Mouse (Mus musculus) left cerebral cortex, postnatal 25 days (tissue): ENCODE data around the gene 4930438A08Rik. TPM values are rescaled to one million over a fixed set of nuclear protein-coding genes. Genes with fewer than 3 reads are reported as not detected.
A peak's percentile ranks its signal among the peaks of the same experiment; 100 is the strongest.
"Not testable (repeated sequence)": the region's sequence is repeated elsewhere in the genome, so short reads cannot be mapped to it uniquely, and the experiment has no call there.

Source experiments
- DNase-seq, 2 experiments: peaks; one replicate each; pipeline ENCODE4 v3.0.0; 2022; ENCODE audit warnings: low spot score in 2 of 2, mixed read lengths in 1 of 2
- intact Hi-C: fragments of 180-260 bp; cut with DNase I; formaldehyde crosslinking; loops from one replicate; pipeline ENCODE4 v1.15.1; 2025
- total RNA-seq, 2 experiments: library from RNA; stranded (reverse); gene quantifications; 2 replicates each; pipeline ENCODE4 v1.2.3; 2021

Gene 4930438A08Rik
- total RNA-seq, 2 experiments from 2014 or later: not detected

- no peak for DNase-seq
- intact Hi-C loops: no loop called here
Measured at GRCm38 (mm10) chr11:58268285-58268684, 6.3 kb upstream of the 4930438A08Rik start.

DNA sequence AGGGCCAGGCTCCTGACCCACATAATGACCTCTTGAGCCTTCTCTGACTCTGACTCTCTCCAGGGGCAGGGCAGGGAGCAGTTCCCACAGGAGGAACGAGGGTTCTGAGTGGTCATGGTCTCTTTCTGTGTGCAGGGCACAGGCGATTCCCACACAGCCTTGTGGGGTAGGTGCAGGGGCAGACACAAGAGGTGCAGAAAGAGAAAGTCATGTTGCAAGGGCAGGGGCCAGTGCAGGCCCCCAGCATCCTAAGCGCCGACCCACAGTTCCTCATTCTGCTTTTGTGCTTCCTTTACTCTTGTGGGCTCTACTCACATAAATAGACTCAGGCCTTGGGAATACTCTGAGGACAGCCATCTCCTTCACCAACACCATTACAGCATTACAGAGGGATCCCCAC, 1.2 kb downstream of the 4930438A08Rik start:
- intact Hi-C loops: loop anchor here (10.0 kb wide), 1 partner anchor 209 kb away; no protein-coding TSS in a partner anchor
- DNase-seq: no peak

DNA sequence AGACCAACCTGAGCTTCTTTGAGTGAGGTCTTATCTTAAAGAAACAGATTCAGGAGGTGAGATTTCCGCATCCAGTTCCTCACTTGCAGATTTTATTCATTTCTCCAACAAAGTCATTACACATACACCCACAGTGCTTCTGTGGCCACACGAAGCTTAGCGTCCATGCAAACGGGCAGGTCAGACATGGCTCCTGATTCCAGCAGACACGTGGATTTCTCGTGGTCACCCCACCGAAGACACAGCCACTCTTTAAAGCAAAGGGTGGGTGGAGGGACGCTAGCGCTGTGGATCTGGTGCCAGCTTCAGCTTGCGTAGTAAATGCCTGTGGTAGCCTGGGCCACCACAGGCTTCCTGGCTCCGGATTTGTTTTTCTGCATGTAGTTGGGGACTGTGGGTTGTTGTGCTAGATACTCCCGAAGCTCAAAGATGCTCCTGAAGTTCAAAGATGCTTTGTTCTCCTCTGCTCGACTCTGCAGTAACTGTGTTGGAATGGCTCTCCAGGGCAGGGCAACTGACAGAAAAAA, 7.4 kb downstream of the 4930438A08Rik start:
- intact Hi-C loops: loop anchor here (10.0 kb wide), 1 partner anchor 333 kb away; the partner anchor contains the start of gene 2210407C18Rik
- no peak for DNase-seq

DNA sequence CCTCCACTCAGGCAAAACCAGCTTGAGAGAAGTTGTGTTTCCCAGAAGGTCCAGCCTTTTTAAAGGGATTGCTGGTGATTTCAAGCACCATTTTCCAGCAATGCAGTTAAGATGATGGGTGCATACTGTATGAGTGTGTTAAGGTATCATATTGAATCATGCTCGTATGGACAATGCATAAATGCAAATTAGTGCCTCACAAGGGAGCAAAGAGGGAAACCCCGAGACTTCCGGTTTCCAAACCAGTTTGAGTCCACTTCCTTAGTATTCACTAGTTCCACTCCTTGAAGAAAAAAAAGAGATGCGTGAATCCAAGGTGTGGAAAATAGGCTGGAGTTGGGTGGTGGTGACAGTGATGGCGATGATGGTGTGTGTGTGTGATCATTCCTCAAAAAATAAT, 7.9 kb downstream of the 4930438A08Rik start:
- DNase-seq: no peak
- intact Hi-C loops: loop anchor here (10.0 kb wide), 1 partner anchor 332 kb away; the partner anchor contains the start of gene 2210407C18Rik

DNA sequence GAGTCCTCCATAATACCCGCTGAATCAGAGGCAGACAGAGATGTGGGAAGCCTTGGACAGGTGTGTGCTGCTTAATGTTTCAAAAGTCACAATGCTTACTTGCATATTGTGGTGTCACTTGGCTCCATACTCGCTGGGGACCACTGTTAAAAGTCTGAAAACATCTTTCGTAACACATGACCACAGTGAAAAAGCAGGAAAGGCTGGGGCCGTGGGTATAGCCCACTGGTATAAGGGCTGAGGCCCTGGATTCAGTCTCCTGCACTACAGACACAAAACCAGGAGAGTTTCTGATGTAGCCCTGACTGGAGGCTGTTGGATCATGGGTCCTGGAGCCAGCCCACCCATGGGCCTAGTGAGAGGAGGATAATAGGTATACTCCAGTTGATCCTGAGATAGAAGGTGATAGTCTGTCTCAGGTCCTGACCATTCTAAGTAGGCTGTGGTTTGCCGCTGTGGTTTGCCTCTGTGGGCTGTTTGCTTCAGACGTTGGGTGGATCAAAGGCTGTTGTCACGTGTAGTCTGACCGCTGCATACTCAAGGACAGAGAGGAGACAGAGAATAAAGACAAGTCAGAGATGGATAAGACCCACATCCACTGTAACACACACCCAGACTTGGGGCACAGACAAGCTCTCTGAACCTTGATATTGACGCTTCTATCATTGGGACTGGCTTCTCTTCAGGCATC, 15.5 kb downstream of the 4930438A08Rik start:
- no peak for DNase-seq
- intact Hi-C loops: loop anchor here (10.0 kb wide), 1 partner anchor 325 kb away; the partner anchor contains the start of gene 2210407C18Rik

DNA sequence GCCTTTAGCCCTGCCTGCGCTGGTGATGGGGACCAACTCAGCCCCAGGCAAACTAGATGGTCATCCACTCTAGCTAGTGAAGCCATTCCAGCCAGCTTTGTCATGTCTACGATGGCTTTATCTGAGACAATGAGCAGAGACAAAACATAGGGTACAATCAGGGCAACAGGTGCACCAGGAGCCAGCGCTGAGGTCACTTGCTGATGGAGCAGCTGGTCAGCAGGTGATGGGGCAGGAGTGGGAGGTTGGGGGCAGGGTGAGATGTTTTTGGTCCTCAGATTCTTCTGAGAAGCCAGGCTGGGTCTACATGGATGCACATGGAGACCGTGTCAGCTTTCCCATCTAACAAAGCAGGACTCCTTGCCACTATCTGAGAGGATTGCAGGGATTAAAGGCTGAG, 16.2 kb downstream of the 4930438A08Rik start:
- DNase-seq: no peak
- intact Hi-C loops: no loop called here

GRCm38 (mm10) chr11:58292791-58293190, 18.2 kb downstream of the 4930438A08Rik start:
- no peak for DNase-seq

GRCm38 (mm10) chr11:58297396-58297795, 22.8 kb downstream of the 4930438A08Rik start:
- intact Hi-C loops: no loop called here
- no peak for DNase-seq

More at GRCm38 (mm10) chr11:58292791-58293190, 18.2 kb downstream of the 4930438A08Rik start:
- intact Hi-C loops: no loop called here

- intact Hi-C loops: loop anchor here (2.0 to 5.0 kb wide), 3 partner anchors 124 to 199 kb away; partner anchors contain the start of gene Cnot8
Measured at GRCm38 (mm10) chr11:58301057-58301456, 26.5 kb downstream of the 4930438A08Rik start.

DNA sequence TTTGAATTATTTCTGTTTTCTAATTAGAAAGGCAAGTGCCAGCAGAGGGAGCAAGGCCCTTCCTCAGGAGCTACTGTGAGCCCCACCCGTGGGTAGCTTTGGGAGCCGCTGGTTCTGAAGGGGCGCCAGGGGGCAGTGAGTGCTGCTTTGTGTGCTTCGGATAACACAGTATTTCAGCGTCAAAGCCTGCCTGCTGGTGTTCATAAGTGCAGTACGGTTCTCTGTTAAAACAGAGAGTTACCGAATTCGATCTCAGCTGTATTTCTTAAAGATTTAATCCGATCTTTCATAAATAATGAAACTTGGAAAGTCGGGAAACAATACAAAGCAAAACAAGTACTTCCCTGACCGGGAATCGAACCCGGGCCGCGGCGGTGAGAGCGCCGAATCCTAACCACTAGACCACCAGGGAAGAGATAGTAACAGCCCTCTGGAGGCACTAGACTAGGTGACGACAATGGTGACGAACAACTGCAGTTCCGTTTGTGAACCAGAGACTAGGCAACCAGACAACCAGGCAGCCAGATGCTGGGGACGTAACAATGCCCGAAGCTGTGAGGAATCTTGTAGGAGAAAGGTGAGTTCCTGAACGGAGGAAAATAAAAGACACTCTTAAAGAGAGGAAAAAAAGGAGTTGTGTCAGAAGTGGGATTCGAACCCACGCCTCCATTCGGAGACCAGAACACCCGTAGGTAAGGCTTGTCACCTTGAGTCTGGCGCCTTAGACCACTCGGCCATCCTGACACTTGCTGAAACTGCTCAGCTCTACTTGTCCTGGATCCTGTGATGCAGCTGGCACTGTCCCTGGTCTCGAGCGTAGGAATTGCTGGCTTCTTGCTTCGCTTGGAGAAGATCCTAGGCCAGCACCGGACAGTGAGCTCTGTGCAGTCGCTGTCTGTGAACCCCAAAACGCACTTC, 27.5 kb downstream of the 4930438A08Rik start:
- peak; percentile 99 for DNase-seq
- intact Hi-C loops: loop anchor here (2.0 to 5.0 kb wide), 4 partner anchors 125 to 339 kb away; partner anchors contain the start of gene Cnot8

More at GRCm38 (mm10) chr11:58301057-58301456, 26.5 kb downstream of the 4930438A08Rik start:
- DNase-seq: peak; percentile 66 to 84

DNA sequence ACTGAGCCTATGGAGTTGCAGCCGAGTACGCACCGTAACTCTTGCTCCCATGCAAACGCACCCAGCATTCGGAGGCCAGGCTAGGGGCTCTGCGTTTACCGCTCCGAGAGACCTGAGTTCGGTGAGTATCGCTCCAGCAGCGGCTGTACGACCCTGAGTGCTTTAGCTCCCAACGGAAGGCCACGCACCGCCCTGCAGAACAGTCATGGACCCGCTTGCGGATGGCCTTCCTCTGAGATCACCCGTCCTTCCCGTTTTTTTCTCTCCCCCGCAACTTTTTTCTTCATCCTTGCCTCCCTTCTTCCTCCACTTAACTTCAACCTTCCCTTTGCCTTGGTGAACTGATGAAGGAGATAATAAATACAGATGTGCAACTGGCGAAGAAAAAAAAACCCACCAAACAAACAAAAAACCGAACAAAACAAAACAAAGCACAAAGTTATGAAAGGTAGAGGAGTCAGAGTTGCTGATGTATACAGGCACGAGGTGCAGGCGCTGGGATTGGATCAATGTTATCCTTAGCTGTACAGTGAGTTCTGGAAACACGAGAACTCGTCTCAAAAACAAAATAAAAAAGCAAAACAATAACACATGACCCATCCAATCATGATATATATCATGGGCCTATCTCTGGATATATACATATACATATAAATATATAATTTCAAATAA, 28.3 kb downstream of the 4930438A08Rik start:
- intact Hi-C loops: loop anchor here (2.0 to 5.0 kb wide), 3 partner anchors 126 to 340 kb away; partner anchors contain the start of gene Cnot8
- DNase-seq: no peak

DNA sequence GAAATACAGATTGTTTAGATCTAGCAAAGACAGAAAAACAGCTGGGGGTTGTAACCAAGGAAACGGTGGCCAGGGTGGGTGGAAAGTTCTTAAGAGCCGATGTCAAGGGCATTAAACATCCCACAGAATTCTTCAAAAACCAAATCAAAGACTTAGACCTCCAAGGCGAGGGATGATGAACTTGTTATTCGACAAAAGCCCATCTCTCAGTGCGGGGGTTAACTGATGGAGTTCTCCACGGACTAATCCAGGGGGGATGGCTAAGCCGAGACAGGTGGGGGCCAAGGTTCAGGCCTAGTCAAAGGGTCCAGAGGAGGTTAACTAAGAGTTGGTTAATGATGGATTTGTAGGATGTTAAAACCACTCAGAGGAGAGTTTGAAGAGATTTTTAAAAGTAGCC, 29.0 kb downstream of the 4930438A08Rik start:
- intact Hi-C loops: loop anchor here (2.0 to 5.0 kb wide), 3 partner anchors 126 to 341 kb away; partner anchors contain the start of gene Cnot8
- no peak for DNase-seq

- intact Hi-C loops, DNase-seq: not testable (repeated sequence)
Measured at GRCm38 (mm10) chr11:58305299-58305698, 30.7 kb downstream of the 4930438A08Rik start.

DNA sequence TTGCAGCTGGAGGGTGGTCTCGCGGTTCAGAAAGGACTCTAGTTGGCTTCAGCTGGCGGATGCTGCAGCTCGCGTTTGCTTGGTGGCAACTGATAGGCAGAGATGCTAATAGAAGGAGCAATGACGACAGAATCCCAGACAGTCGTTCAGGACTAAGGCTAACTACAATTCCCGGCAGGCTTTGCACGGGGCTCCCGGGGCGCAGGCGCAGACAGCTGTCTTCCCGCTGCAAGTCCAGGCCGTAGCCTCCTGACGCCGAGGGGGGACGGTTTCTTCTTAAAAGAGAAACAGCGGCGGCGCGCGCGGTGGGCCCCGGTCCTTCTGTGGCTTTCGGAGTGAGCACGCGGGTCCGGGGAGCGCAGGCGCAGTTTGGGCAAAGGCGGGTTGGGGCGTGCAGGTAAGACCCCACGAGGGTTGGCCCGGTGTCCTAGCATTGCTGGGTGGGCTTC, 32.3 kb downstream of the 4930438A08Rik start, which contains the start of gene Zfp692:
Gene Zfp692, plus strand, starts transcription at position 210 of the 449 bp plus-strand sequence.
- DNase-seq: peak; percentile 96 to 99
- intact Hi-C loops: no loop called here

GRCm38 (mm10) chr11:58307411-58308080, 32.9 kb downstream of the 4930438A08Rik start:
- intact Hi-C loops: no loop called here
- DNase-seq: peak; percentile 51 to 57

GRCm38 (mm10) chr11:58308661-58309060, 34.1 kb downstream of the 4930438A08Rik start:
- intact Hi-C loops: no loop called here
- no peak for DNase-seq

DNA sequence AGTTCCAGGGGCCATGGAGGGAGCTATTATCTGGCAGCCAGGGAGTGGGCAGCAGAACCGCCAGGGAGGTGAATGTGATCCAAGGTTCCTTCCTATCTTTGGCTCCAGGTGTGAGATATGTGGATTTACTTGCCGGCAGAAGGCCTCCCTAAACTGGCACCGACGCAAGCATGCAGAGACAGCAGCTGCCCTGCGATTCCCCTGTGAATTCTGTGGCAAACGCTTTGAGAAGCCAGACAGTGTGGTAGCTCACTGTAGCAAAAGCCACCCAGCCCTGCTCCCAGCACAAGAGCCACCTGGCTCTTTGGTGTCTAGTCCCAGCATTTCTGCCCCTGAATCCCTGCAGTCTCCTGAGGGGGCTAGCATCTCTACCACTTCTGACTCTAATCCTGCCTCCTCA, 39.5 kb downstream of the 4930438A08Rik start:
- intact Hi-C loops: no loop called here
- peak; percentile 13 to 48 for DNase-seq

DNA sequence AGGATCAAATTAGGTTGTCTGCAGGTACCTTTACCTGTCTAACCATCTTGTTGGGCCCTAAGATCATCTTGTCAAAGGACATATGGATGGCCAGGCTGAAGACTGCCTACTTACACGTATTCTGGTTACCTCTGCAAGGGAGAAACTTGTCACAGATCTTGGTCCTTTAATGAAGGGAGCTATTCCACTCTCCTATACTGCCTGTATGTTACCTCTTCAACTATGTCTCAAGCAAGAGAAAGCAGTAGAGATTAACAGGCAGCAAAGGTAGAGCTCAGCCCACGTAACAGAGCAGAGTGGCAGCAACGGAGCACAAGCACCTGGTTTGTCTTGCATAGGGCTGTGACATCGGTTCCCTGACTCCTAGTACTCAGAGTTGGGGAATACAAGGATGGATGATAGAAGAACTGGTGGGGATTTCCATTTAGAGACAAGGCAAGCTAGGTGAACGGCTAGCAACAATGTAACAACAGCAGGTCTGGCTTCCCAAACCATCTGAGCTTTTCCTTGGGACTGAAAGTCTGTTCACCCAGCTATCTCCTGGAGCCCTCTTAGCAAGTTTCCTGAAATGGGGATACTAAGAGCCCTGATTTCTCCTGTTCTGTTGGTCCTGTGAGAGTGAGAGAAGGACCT, 41.1 kb downstream of the 4930438A08Rik start:
- intact Hi-C loops: no loop called here
- no peak for DNase-seq
